Mouse (Mus musculus): ENCODE data around the gene Cpeb3.

- no peak for TF ChIP-seq CTCF (IDR thresholded peaks at IDR 0.05; ENCODE audit: low read depth)
- no peak for TF ChIP-seq EP300 (optimal IDR thresholded peaks at IDR 0.05)
These were observed 15.8 kb downstream of the Cpeb3 start for GRCm38 (mm10) chr19:37192475-37193058.
